Comparison of ENCODE assay signal across 15 mouse cellular contexts in the genomic region with DNA sequence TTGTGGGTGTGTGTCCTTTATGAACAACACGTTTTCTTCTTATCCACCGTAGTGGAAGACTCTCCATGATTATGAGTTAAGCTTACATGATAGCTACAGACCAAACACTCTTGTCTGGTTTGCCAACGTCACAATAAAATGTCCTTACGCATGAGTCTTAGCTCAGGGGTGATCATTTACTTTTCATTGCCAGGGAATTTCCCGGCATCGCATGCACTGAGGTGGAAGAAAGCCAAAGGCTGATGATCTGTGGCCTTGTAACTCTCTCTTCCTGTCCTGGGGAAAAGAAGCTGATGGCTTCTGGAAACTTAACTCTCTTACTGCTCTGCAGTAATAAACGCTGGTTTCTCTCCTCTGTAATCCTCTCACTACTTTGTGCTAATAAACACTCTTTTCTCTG. TPM values are rescaled to one million over a fixed set of nuclear protein-coding genes. Genes with fewer than 3 reads are reported as not detected.
A peak's percentile ranks its signal among the peaks of the same experiment; 100 is the strongest.
DNase-seq lines count a peak whose midpoint lies in the region; ATAC-seq lines count a peak whose summit lies in the region.
"Had no signal": no experiment of that assay in that cellular context is flagged by ENCODE, and none has a peak within 500 bp of the region (broad histone marks: within the 10 kb centered on the region; RNA-seq: fewer than 3 reads in every experiment).

No protein-coding gene starts in this region.

- ATAC-seq in kidney, embryonic 15.5 days (replicated peaks; ENCODE audit: low FRiP score), result no peak
- ATAC-seq in forebrain, embryonic 15.5 days (replicated peaks), result no peak
- ATAC-seq: forebrain, embryonic 13.5 days; hindbrain, embryonic 16.5 days had no signal

- no peak overlapping the region for H3K9ac ChIP-seq in kidney, embryonic 15.5 days
- H3K9ac ChIP-seq in forebrain, embryonic 15.5 days (replicated peaks), result no peak overlapping the region
- H3K9ac ChIP-seq: embryonic facial prominence, embryonic 13.5 days; forebrain, embryonic 13.5 days had no signal

- H3K4me2 ChIP-seq in kidney, embryonic 15.5 days, result no peak overlapping the region
- no peak overlapping the region for H3K4me2 ChIP-seq in forebrain, embryonic 15.5 days (replicated peaks)
- H3K4me2 ChIP-seq: embryonic facial prominence, embryonic 13.5 days; forebrain, embryonic 13.5 days had no signal

- H3K27me3 ChIP-seq in kidney, embryonic 15.5 days, result no peaks in the 10 kb centered on the region
- H3K27me3 ChIP-seq in forebrain, embryonic 15.5 days, result no peaks in the 10 kb centered on the region
- H3K27me3 ChIP-seq: embryonic facial prominence, embryonic 13.5 days; forebrain, embryonic 13.5 days had no signal

- no peak overlapping the region for H3K4me3 ChIP-seq in kidney, embryonic 15.5 days (replicated peaks)
- H3K4me3 ChIP-seq in forebrain, embryonic 15.5 days, result no peak overlapping the region
- H3K4me3 ChIP-seq: embryonic facial prominence, embryonic 13.5 days; forebrain, embryonic 13.5 days had no signal

- WGBS in kidney, embryonic 15.5 days, result 68% methylated on average over 7 of the region's 7 CpGs
- WGBS in forebrain, embryonic 15.5 days, result 44% methylated on average over 7 of the region's 7 CpGs

- peaks cover 6% of the 10 kb centered on the region; the same call in 1 of the 2 replicates for H3K36me3 ChIP-seq in kidney, embryonic 15.5 days
- no peaks in the 10 kb centered on the region for H3K36me3 ChIP-seq in forebrain, embryonic 15.5 days

- H3K27ac ChIP-seq in kidney, embryonic 15.5 days, result no peak overlapping the region
- H3K27ac ChIP-seq in forebrain, embryonic 15.5 days (replicated peaks), result no peak overlapping the region
- H3K27ac ChIP-seq: embryonic facial prominence, embryonic 13.5 days; forebrain, embryonic 13.5 days had no signal

- H3K9me3 ChIP-seq in kidney, embryonic 15.5 days (replicated peaks), result no peaks in the 10 kb centered on the region
- no peaks in the 10 kb centered on the region for H3K9me3 ChIP-seq in forebrain, embryonic 15.5 days
- H3K9me3 ChIP-seq: embryonic facial prominence, embryonic 13.5 days; forebrain, embryonic 13.5 days had no signal

- H3K4me1 ChIP-seq in kidney, embryonic 15.5 days, result no peaks in the 10 kb centered on the region
- 0 out of 2 replicates have a peak, but pooled peaks cover 3% of the 10 kb centered on the region for H3K4me1 ChIP-seq in forebrain, embryonic 15.5 days
- H3K4me1 ChIP-seq: embryonic facial prominence, embryonic 13.5 days; forebrain, embryonic 13.5 days had no signal

- DNase-seq in kidney, adult 11 months, result peak; percentile 59
- peak; percentile 49 for DNase-seq in adrenal gland, postnatal 25 days
- peak; percentile 60 to 63 for DNase-seq in kidney, adult 8-10 months
- DNase-seq in lung, postnatal 25 days (ENCODE audit: low spot score), result peak; percentile 29
- DNase-seq in testis, postnatal 10 days (ENCODE audit: low spot score), result no peak
- no peak for DNase-seq in layer of hippocampus, postnatal 10 days (ENCODE audit: low spot score in 2 of 2)
- DNase-seq: cerebellum, adult 8-10 months; gastrocnemius, postnatal 25 days; right cerebral cortex, adult 18-20 months; thymus, postnatal 14 days had no signal

RNA-seq across cellular contexts. Expression of a gene that starts 8.1 kb away (rescaled TPM):
- polyA plus RNA-seq in kidney, embryonic 15.5 days (2015; fragmentation: Nextera tagmentation; extraction: Ambion mirVana), result 25.4 and 25.6 TPM in 2 replicates
- total RNA-seq in adrenal gland, postnatal 25 days (2021), result 123 and 133 TPM in 2 replicates
- polyA plus RNA-seq in forebrain, embryonic 15.5 days (2015; fragmentation: Nextera tagmentation; extraction: Ambion mirVana), result 122 and 123 TPM in 2 replicates
- 100 to 1,000 TPM; 290 to 301 TPM for total RNA-seq in layer of hippocampus, postnatal 10 days (2021)

RNA-seq across cellular contexts. Expression of a gene that starts 41.3 kb away (rescaled TPM):
- 76.4 and 79.6 TPM in 2 replicates for polyA plus RNA-seq in kidney, embryonic 15.5 days (2015; fragmentation: Nextera tagmentation; extraction: Ambion mirVana)
- 187 and 196 TPM in 2 replicates for total RNA-seq in adrenal gland, postnatal 25 days (2021)
- 41.5 and 41.9 TPM in 2 replicates for polyA plus RNA-seq in forebrain, embryonic 15.5 days (2015; fragmentation: Nextera tagmentation; extraction: Ambion mirVana)
- total RNA-seq in layer of hippocampus, postnatal 10 days (2021), result 10 to 100 TPM; 52.0 to 57.0 TPM

Comparison
In these comparisons a context has a peak if more than half of its experiments do, and no peak if none do; other contexts are left out.
1. DNase-seq: peak in kidney, adult 11 months (single experiment), adrenal gland, postnatal 25 days (single experiment), kidney, adult 8-10 months (2 of 2) and lung, postnatal 25 days (single experiment); none in testis, postnatal 10 days (single experiment) and layer of hippocampus, postnatal 10 days (0 of 2).